Mouse (Mus musculus) kidney, postnatal 14 days (tissue): ENCODE data around the gene Psma3.
"Not testable (repeated sequence)": the region's sequence is repeated elsewhere in the genome, so short reads cannot be mapped to it uniquely, and the experiment has no call there.

ENCODE experiments used
- DNase-seq: peaks from one replicate; pipeline ENCODE4 v3.0.0; 2022; ENCODE audit warnings: mixed read lengths

The Psma3 gene

GRCm38 (mm10) chr12:71003760-71004426, 29.5 kb downstream of the Psma3 start:
- no peak for DNase-seq

- no peak for DNase-seq
Measured at GRCm38 (mm10) chr12:71006141-71006540, 31.7 kb downstream of the Psma3 start.

- DNase-seq, result no peak
Measured at GRCm38 (mm10) chr12:71006901-71007300, 32.5 kb downstream of the Psma3 start.

- DNase-seq, result peak; percentile 71
Measured at GRCm38 (mm10) chr12:71009769-71010168, 35.3 kb downstream of the Psma3 start.

- no peak for DNase-seq
Measured at GRCm38 (mm10) chr12:71014845-71015362, 40.5 kb downstream of the Psma3 start.

- peak; percentile 98 for DNase-seq
Measured at GRCm38 (mm10) chr12:71015363-71016210, 41.2 kb downstream of the Psma3 start, which contains the start of gene Arid4a. TSS of gene Arid4a (plus strand) at chr12:71015990.

- DNase-seq, result no peak
Measured at GRCm38 (mm10) chr12:71016211-71016502, 41.7 kb downstream of the Psma3 start.

- peak; percentile 72 for DNase-seq
Measured at GRCm38 (mm10) chr12:71016503-71017241, 42.3 kb downstream of the Psma3 start.

GRCm38 (mm10) chr12:71017242-71017571, 42.8 kb downstream of the Psma3 start:
- no peak for DNase-seq

GRCm38 (mm10) chr12:71017827-71018226, 43.4 kb downstream of the Psma3 start:
- DNase-seq, result no peak

GRCm38 (mm10) chr12:71019211-71019610, 44.8 kb downstream of the Psma3 start:
- DNase-seq, result no peak

- DNase-seq, result no peak
Measured at GRCm38 (mm10) chr12:71024411-71024810, 50.0 kb downstream of the Psma3 start.

- not testable (repeated sequence) for DNase-seq
Measured at GRCm38 (mm10) chr12:71028265-71028664, 53.8 kb downstream of the Psma3 start.

GRCm38 (mm10) chr12:71030260-71030659, 55.8 kb downstream of the Psma3 start:
- no peak for DNase-seq

GRCm38 (mm10) chr12:71030722-71031121, 56.3 kb downstream of the Psma3 start:
- DNase-seq, result no peak

GRCm38 (mm10) chr12:71035826-71036225, 61.4 kb downstream of the Psma3 start:
- DNase-seq, result no peak

GRCm38 (mm10) chr12:71036729-71037404, 62.4 kb downstream of the Psma3 start:
- DNase-seq, result no peak

GRCm38 (mm10) chr12:71040462-71040861, 66.0 kb downstream of the Psma3 start:
- peak; percentile 64 for DNase-seq

GRCm38 (mm10) chr12:71042451-71042850, 68.0 kb downstream of the Psma3 start:
- DNase-seq, result no peak

GRCm38 (mm10) chr12:71043571-71043970, 69.2 kb downstream of the Psma3 start:
- DNase-seq, result peak; percentile 39

- DNase-seq, result peak; percentile 69
Measured at GRCm38 (mm10) chr12:71044488-71044887, 70.1 kb downstream of the Psma3 start.
